Mouse (Mus musculus): ENCODE measurements at regions not wholly inside any gene's neighbourhood (a gene's known extent, or its start where the extent isn't known, plus 50 kb on each side); places are given as distances from the start of the nearest gene placed in this dataset.

DNA sequence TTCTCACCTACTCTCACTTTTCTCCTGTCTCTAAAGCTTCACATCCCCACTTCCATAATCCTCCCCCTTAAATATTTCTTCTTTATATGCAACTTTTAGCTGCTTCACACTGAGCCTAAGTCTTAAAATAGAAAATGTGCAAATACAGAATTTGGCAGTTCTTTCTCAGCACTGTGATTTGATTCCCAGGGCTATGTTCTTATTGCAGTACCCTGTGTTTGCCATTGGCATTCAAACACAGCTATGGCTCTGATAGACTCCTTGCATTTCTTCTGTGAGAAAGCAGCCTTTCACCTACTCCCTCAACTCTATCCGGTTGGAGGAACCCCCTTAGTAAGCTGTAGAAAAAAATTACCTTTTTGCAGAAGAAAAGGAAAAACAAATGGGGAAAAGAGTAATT is 192.6 kb upstream of the Cldn34d start:
- Histone ChIP-seq H3K27ac (no peak overlapping the region), H3K4me3 (no peak overlapping the region)
- TF ChIP-seq CTCF (conservative IDR thresholded peaks at IDR 0.05) = no peak
- DNase-seq (ENCODE audit: low spot score in 2 of 2) = no peak

DNA sequence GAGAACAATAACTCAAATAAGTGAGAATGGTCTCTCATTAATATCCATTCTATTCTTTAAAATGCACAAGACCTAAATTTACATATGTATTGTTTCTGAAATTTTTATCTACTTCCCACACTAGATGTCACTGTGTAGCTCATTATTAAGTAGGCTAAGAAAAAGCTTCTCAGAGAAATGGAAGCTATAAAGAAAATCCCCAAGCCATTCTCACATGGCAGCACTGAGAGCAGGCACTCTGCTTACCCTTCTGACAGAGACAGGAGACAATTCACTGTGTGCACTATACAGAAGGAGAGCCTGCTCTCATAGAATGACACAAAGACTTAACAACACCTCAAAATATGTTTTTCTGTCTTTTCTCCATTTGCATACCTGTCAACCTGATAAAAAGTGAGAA is 187.9 kb upstream of the Cldn34d start:
- H3K4me3 ChIP-seq = no peak overlapping the region

DNA sequence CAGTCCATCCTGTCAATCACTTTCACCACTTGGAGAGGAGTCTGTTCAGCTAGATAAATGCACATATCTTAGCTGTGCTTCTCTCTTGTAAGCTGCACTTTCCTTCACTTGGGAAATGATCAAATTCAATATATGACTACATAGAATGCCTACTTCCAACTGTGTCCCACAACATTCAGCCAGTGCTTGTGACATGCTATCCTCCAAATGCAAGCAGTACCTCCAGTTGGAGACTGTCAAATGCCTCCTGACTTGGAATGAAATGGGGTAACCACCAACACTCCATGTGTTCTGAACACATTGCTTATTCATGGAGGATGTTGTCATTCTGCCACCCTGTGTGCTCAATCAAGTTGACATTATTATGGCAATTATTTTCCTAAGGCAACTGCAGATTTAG is 177.3 kb upstream of the Cldn34d start:
- H3K4me3 ChIP-seq = no peak overlapping the region
- no peak for DNase-seq (ENCODE audit: low spot score in 2 of 2)
- H3K27ac ChIP-seq = no peak overlapping the region
- no peak for TF ChIP-seq CTCF (conservative IDR thresholded peaks at IDR 0.05)

More for the DNA sequence above, 187.9 kb upstream of the Cldn34d start:
- no peak overlapping the region for H3K27ac ChIP-seq
- DNase-seq (ENCODE audit: low spot score in 2 of 2) = no peak
- TF ChIP-seq CTCF (conservative IDR thresholded peaks at IDR 0.05) = peak; percentile 56

Data from layer of hippocampus, adult 2 months (tissue).